In the genomic region with DNA sequence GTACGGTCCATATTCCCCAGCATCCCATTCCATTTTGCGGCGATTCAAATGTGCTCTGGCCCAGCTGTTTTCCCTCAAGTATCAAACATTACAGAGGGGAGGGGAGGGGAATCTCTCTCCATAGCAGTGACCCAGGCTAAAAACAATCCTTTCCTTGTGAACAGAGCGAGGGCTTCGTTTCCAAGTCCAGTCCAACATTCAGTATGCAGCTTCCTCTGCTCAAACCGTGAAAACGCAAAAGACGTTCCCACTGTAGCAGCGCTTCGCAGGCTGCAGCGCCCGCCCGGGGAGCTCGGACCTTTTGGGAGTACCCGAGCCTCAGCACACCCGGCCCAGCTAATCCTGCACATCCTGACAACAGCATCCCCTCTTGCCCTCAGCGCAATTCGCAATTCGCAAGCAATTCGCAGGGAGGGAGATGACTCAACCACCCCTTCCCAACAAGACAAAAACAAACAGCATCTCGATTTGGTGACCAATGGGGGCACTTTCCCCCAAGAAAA, we compare ENCODE assay signal across 7 mouse cellular contexts.
DNase-seq lines count a peak whose midpoint lies in the region; ATAC-seq and TF ChIP-seq lines count a peak whose summit lies in the region.

No protein-coding gene starts in this region.

- peak overlapping the region; percentile 23; the same call in 1 of the 2 replicates for H3K4me3 ChIP-seq in forebrain, embryonic 16.5 days (replicated peaks; ENCODE audit: low read length)
- H3K4me3 ChIP-seq in intestine, postnatal 0 days (ENCODE audit: low read depth, low read length): no peak overlapping the region
- no peak overlapping the region for H3K4me3 ChIP-seq in stomach, embryonic 14.5 days (ENCODE audit: low read depth, low read length)

- ATAC-seq in forebrain, embryonic 16.5 days: peak; percentile 13; the same call in 1 of the 2 replicates
- no peak for ATAC-seq in intestine, postnatal 0 days
- ATAC-seq in stomach, embryonic 14.5 days (ENCODE audit: insufficient number of reproducible peaks, insufficient read depth, low FRiP score, low read depth): peak; percentile 43; the same call in 1 of the 2 replicates

- WGBS in forebrain, embryonic 16.5 days: 17% methylated on average over 21 of the region's 21 CpGs
- whole genome bisulfite sequencing in intestine, postnatal 0 days: 49% methylated on average over 21 of the region's 21 CpGs
- 19% methylated on average over 21 of the region's 21 CpGs for WGBS in stomach, embryonic 14.5 days

- DNase-seq in right cerebral cortex, postnatal 4 days: peak; percentile 29
- DNase-seq in right cerebral cortex, postnatal 36 days (ENCODE audit: low spot score in 2 of 2): no peak
- DNase-seq in cerebellum, postnatal 4 days (ENCODE audit: low spot score in 2 of 2): no peak
- no peak for DNase-seq in cerebellum, adult 11 months

- peak overlapping the region; percentile 46 for H3K4me2 ChIP-seq in forebrain, embryonic 16.5 days (ENCODE audit: low read length)
- peak overlapping the region; percentile 32 for H3K4me2 ChIP-seq in intestine, postnatal 0 days (replicated peaks; ENCODE audit: low read depth)
- peak overlapping the region; percentile 42 for H3K4me2 ChIP-seq in stomach, embryonic 14.5 days (replicated peaks; ENCODE audit: low read depth, low read length)

- no peaks in the 10 kb centered on the region for H3K36me3 ChIP-seq in forebrain, embryonic 16.5 days (ENCODE audit: control insufficient read depth, insufficient read depth)
- H3K36me3 ChIP-seq in intestine, postnatal 0 days (ENCODE audit: control insufficient read depth, insufficient read depth): peaks cover 18% of the 10 kb centered on the region; the same call in 1 of the 2 replicates
- H3K36me3 ChIP-seq in stomach, embryonic 14.5 days (ENCODE audit: control insufficient read depth, insufficient read depth, low read length): peaks cover 4% of the 10 kb centered on the region

- H3K27ac ChIP-seq in forebrain, embryonic 16.5 days (ENCODE audit: low read length): peak overlapping the region; percentile 5; the same call in 1 of the 2 replicates
- H3K27ac ChIP-seq in intestine, postnatal 0 days (ENCODE audit: low read depth, low read length): peak overlapping the region; percentile 29
- peak overlapping the region; percentile 94 for H3K27ac ChIP-seq in stomach, embryonic 14.5 days (ENCODE audit: low read length)

- no peaks in the 10 kb centered on the region for H3K9me3 ChIP-seq in forebrain, embryonic 16.5 days (ENCODE audit: control insufficient read depth, low read length)
- H3K9me3 ChIP-seq in intestine, postnatal 0 days (ENCODE audit: control insufficient read depth): no peaks in the 10 kb centered on the region
- H3K9me3 ChIP-seq in stomach, embryonic 14.5 days (ENCODE audit: control insufficient read depth, low read depth, low read length): no peaks in the 10 kb centered on the region

- peak overlapping the region; percentile 38; the same call in 1 of the 2 replicates for H3K9ac ChIP-seq in forebrain, embryonic 16.5 days (replicated peaks; ENCODE audit: low read depth, low read length)
- no peak overlapping the region for H3K9ac ChIP-seq in intestine, postnatal 0 days (ENCODE audit: low read depth, low read length)
- no peak overlapping the region for H3K9ac ChIP-seq in stomach, embryonic 14.5 days (replicated peaks; ENCODE audit: low read depth, low read length)

- no peak for TF ChIP-seq CTCF in intestine, postnatal 0 days (IDR thresholded peaks at IDR 0.05; ENCODE audit: low read depth)

- H3K27me3 ChIP-seq in forebrain, embryonic 16.5 days (replicated peaks; ENCODE audit: control insufficient read depth, insufficient read depth, low read length): no peaks in the 10 kb centered on the region; the same call in 1 of the 2 replicates
- H3K27me3 ChIP-seq in intestine, postnatal 0 days (replicated peaks; ENCODE audit: control insufficient read depth, insufficient read depth, low read length): no peaks in the 10 kb centered on the region
- no peaks in the 10 kb centered on the region for H3K27me3 ChIP-seq in stomach, embryonic 14.5 days (ENCODE audit: control insufficient read depth, insufficient read depth, low read length)

- H3K4me1 ChIP-seq in forebrain, embryonic 16.5 days (replicated peaks; ENCODE audit: control insufficient read depth, insufficient read depth, low read length): peaks cover 29% of the 10 kb centered on the region
- 0 out of 2 replicates have a peak, but pooled peaks cover 3% of the 10 kb centered on the region for H3K4me1 ChIP-seq in intestine, postnatal 0 days (replicated peaks; ENCODE audit: control insufficient read depth, insufficient read depth, low read length)
- peaks cover 26% of the 10 kb centered on the region; the same call in 1 of the 2 replicates for H3K4me1 ChIP-seq in stomach, embryonic 14.5 days (ENCODE audit: control insufficient read depth, insufficient read depth, low read length)

Comparison
In these comparisons a context has a peak if more than half of its experiments do, and no peak if none do; other contexts are left out.
1. H3K27ac ChIP-seq: peak in every context shown above with its lines; median percentile 94 in stomach, embryonic 14.5 days; 29 in intestine, postnatal 0 days; 5 in forebrain, embryonic 16.5 days.